22 mouse cellular contexts compared by ENCODE assay signal in genomic region chr17:28067303-28067702, GRCm38 (mm10). TPM values are rescaled to one million over a fixed set of nuclear protein-coding genes. Genes with fewer than 3 reads are reported as not detected.
DNase-seq lines count a peak whose midpoint lies in the region; ATAC-seq lines count a peak whose summit lies in the region.
"Had no signal": no experiment of that assay in that cellular context is flagged by ENCODE, and none has a peak within 500 bp of the region (broad histone marks: within the 10 kb centered on the region; RNA-seq: fewer than 3 reads in every experiment).

No protein-coding gene starts in this region.

- H3K4me1 ChIP-seq in heart, embryonic 15.5 days (replicated peaks), result peaks cover 10% of the 10 kb centered on the region; the same call in 1 of the 2 replicates
- peaks cover 9% of the 10 kb centered on the region; the same call in 1 of the 2 replicates for H3K4me1 ChIP-seq in stomach, embryonic 16.5 days (ENCODE audit: control insufficient read depth, insufficient read depth, low read length)
- H3K4me1 ChIP-seq: hindbrain, embryonic 12.5 days had no signal

- no peaks in the 10 kb centered on the region for H3K36me3 ChIP-seq in heart, embryonic 15.5 days
- no peaks in the 10 kb centered on the region for H3K36me3 ChIP-seq in stomach, embryonic 16.5 days (ENCODE audit: control insufficient read depth, insufficient read depth, low read length)
- H3K36me3 ChIP-seq: hindbrain, embryonic 12.5 days had no signal

- no peak overlapping the region for H3K9ac ChIP-seq in heart, embryonic 15.5 days
- no peak overlapping the region for H3K9ac ChIP-seq in stomach, embryonic 16.5 days (ENCODE audit: low read length)
- H3K9ac ChIP-seq: heart, embryonic 13.5 days; hindbrain, embryonic 12.5 days had no signal

- 0 out of 2 replicates have a peak, but pooled peaks have one; percentile 25 for ATAC-seq in heart, embryonic 15.5 days (replicated peaks; ENCODE audit: insufficient number of reproducible peaks, insufficient read depth, low FRiP score, low read depth)
- peak; percentile 54; the same call in 1 of the 2 replicates for ATAC-seq in stomach, embryonic 16.5 days (ENCODE audit: insufficient read depth, low FRiP score)
- ATAC-seq in megakaryocyte, adult 5-6 weeks (ENCODE audit: poor library complexity, severe bottlenecking), result no peak
- ATAC-seq: forebrain, embryonic 16.5 days; hindbrain, embryonic 16.5 days; inflammation-experienced regulatory T-cells, adult 6 months had no signal

- no peaks in the 10 kb centered on the region for H3K9me3 ChIP-seq in heart, embryonic 15.5 days (replicated peaks)
- no peaks in the 10 kb centered on the region for H3K9me3 ChIP-seq in stomach, embryonic 16.5 days (replicated peaks; ENCODE audit: control insufficient read depth, low read length)
- H3K9me3 ChIP-seq: heart, embryonic 13.5 days; hindbrain, embryonic 12.5 days had no signal

- no peak for DNase-seq in heart, adult 11 months
- DNase-seq in 3T3-L1 (ENCODE audit: low read depth, low spot score), result peak; percentile 14
- DNase-seq in NIH3T3 (ENCODE audit: low read depth), result peak; percentile 48
- DNase-seq in left cerebral cortex, adult 18-20 months (ENCODE audit: low spot score in 2 of 2), result no peak
- DNase-seq: adrenal gland, postnatal 14 days; cerebellum, adult 18-20 months; cerebellum, adult 9-11 months; cerebellum, postnatal 36 days; gastrocnemius, adult 2 months; gastrocnemius, postnatal 25 days; heart, postnatal 10 days; heart, postnatal 4 days had no signal

- no peak overlapping the region for H3K4me2 ChIP-seq in heart, embryonic 15.5 days
- no peak overlapping the region for H3K4me2 ChIP-seq in stomach, embryonic 16.5 days (ENCODE audit: low read depth, low read length)
- H3K4me2 ChIP-seq: heart, embryonic 13.5 days; hindbrain, embryonic 12.5 days had no signal

- no peak overlapping the region for H3K4me3 ChIP-seq in heart, embryonic 15.5 days
- H3K4me3 ChIP-seq in stomach, embryonic 16.5 days (replicated peaks; ENCODE audit: low read length), result no peak overlapping the region
- H3K4me3 ChIP-seq: gastrocnemius, adult 2 months; heart, embryonic 13.5 days; hindbrain, embryonic 12.5 days had no signal

- H3K27ac ChIP-seq in heart, embryonic 15.5 days, result no peak overlapping the region
- H3K27ac ChIP-seq in stomach, embryonic 16.5 days (ENCODE audit: low read length), result no peak overlapping the region
- H3K27ac ChIP-seq: gastrocnemius, adult 2 months; heart, embryonic 13.5 days; hindbrain, embryonic 12.5 days had no signal

- WGBS in heart, embryonic 15.5 days, result 59% methylated on average over 4 of the region's 4 CpGs
- WGBS in stomach, embryonic 16.5 days, result 60% methylated on average over 4 of the region's 4 CpGs

- H3K27me3 ChIP-seq in heart, embryonic 15.5 days, result 0 out of 2 replicates have a peak, but pooled peaks cover 8% of the 10 kb centered on the region
- H3K27me3 ChIP-seq in stomach, embryonic 16.5 days (ENCODE audit: control insufficient read depth, insufficient read depth, low read length), result no peaks in the 10 kb centered on the region
- H3K27me3 ChIP-seq: hindbrain, embryonic 12.5 days had no signal

RNA-seq across cellular contexts. Expression of gene Tcp11, which starts 13.1 kb away (rescaled TPM):
- polyA plus RNA-seq in heart, embryonic 15.5 days (2015; fragmentation: Nextera tagmentation; extraction: Ambion mirVana), result 0.34 and 0.80 TPM in 2 replicates
- polyA plus RNA-seq in stomach, embryonic 16.5 days (2015; fragmentation: Nextera tagmentation; extraction: Ambion mirVana), result 1.1 and 1.9 TPM in 2 replicates
- total RNA-seq in megakaryocyte, adult 5-6 weeks (2015), result 0.11 and 1.1 TPM in 2 replicates
- 0.66 TPM in 1 of 2 replicates, not detected in the other for total RNA-seq in megakaryocyte, adult 5-6 weeks (2017)
- 1 to 10 TPM in 1 of 2 experiments, under 1 TPM in 1; 0.68 to 1.1 TPM for total RNA-seq in left cerebral cortex, adult 18-20 months (2021)
- total RNA-seq: adrenal gland, adult 18-20 months; adrenal gland, postnatal 14 days; CH12.LX; gastrocnemius, adult 2 months; gastrocnemius, postnatal 25 days had no signal

Comparison
In these comparisons a context has a peak if more than half of its experiments do, and no peak if none do; other contexts are left out.
1. DNase-seq: peak in 3T3-L1 (single experiment) and NIH3T3 (single experiment); none in heart, adult 11 months (single experiment) and left cerebral cortex, adult 18-20 months (0 of 2).